Mouse (Mus musculus) forebrain, embryonic 14.5 days (tissue): ENCODE measurements around the gene Bcl9l. TPM values are rescaled to one million over a fixed set of nuclear protein-coding genes. Genes with fewer than 3 reads are reported as not detected.

ENCODE experiments used
- ATAC-seq: fragments of 200-750 bp; cut with Nextera tagmentation; 2 replicates; pipeline ENCODE4 v1.8.0; 2017; ENCODE audit warnings: mild to moderate bottlenecking, moderate library complexity
- DNase-seq: peaks from one replicate; pipeline ENCODE4 v3.0.0-alpha.2; 2015; ENCODE audit warnings: low spot score
- H3K27ac ChIP-seq: fragments of 300-500 bp; sonication (generic); 2 replicates; pipeline ENCODE4 v1.5.1; 2014; ENCODE audit warnings: low read depth, mild to moderate bottlenecking, control low read depth, low read length, moderate library complexity
- H3K27me3 ChIP-seq: fragments of 300-500 bp; sonication (generic); replicated peaks from 2 replicates; pipeline ENCODE4 v1.6.1; 2014; ENCODE audit warnings: low read length, control low read depth, mixed read lengths; ENCODE audit not compliant: control insufficient read depth, insufficient read depth
- H3K36me3 ChIP-seq: fragments of 300-500 bp; sonication (generic); 2 replicates; pipeline ENCODE4 v1.6.1; 2014; ENCODE audit warnings: low read length, control low read depth; ENCODE audit not compliant: control insufficient read depth, insufficient read depth
- H3K4me1 ChIP-seq: fragments of 300-500 bp; sonication (generic); 2 replicates; pipeline ENCODE4 v1.6.1; 2014; ENCODE audit warnings: antibody characterized with exemption, low read length, control low read depth; ENCODE audit not compliant: control insufficient read depth, insufficient read depth
- H3K4me2 ChIP-seq: fragments of 300-500 bp; sonication (generic); 2 replicates; pipeline ENCODE4 v1.6.1; 2014; ENCODE audit warnings: mild to moderate bottlenecking, control low read depth, low read length
- H3K4me3 ChIP-seq: fragments of 300-500 bp; sonication (generic); 2 replicates; pipeline ENCODE4 v1.5.1; 2014; ENCODE audit warnings: low read depth, low read length, control low read depth
- H3K9ac ChIP-seq: fragments of 300-500 bp; sonication (generic); 2 replicates; pipeline ENCODE4 v1.6.1; 2014; ENCODE audit warnings: mild to moderate bottlenecking, low read length, control low read depth, moderate library complexity
- H3K9me3 ChIP-seq: fragments of 300-500 bp; sonication (generic); replicated peaks from 2 replicates; pipeline ENCODE4 v1.6.1; 2016; ENCODE audit warnings: low read length, control low read depth, mixed read lengths; ENCODE audit not compliant: control insufficient read depth
- WGBS: fragments of 180-500 bp; shearing (Covaris S2); extraction: QIAGEN DNeasy Blood & Tissue Kit; methylation state at CpG from one replicate; pipeline ENCODE4 v1.1.7; 2014; 5-methylcytosine and 5-hydroxymethylcytosine counted together
- polyA plus RNA-seq: library from polyadenylated mRNA; unstranded; fragments of >200 nt; fragmentation: Nextera tagmentation; extraction: Ambion mirVana; gene quantifications from 2 replicates; pipeline ENCODE4 v1.2.1, GENCODE M21; 2014

Bcl9l gene
- polyA plus RNA-seq, 1 experiment from 2014 or later, result 9.9 TPM

- Histone ChIP-seq H3K36me3 (0 out of 2 replicates have a peak, but pooled peaks cover 5% of the 10 kb centered on the region), H3K9me3 (no peaks in the 10 kb centered on the region), H3K27me3 (no peaks in the 10 kb centered on the region), H3K27ac (no peak overlapping the region), H3K9ac (peak overlapping the region; percentile 48), H3K4me3 (no peak overlapping the region), H3K4me2 (no peak overlapping the region), H3K4me1 (peaks cover 74% of the 10 kb centered on the region)
- DNase-seq (no peak), ATAC-seq (no peak)
- WGBS, result 60% methylated on average over 17 of the region's 17 CpGs
Observed at GRCm38 (mm10) chr9:44492631-44493461, 10.2 kb downstream of the Bcl9l start.

GRCm38 (mm10) chr9:44494261-44494862, 11.7 kb downstream of the Bcl9l start:
- H3K27me3 ChIP-seq, result no peaks in the 10 kb centered on the region
- DNase-seq (no peak), ATAC-seq (no peak)
- H3K4me1 ChIP-seq, result peaks cover 72% of the 10 kb centered on the region
- WGBS, result 5% methylated on average over 11 of the region's 11 CpGs
- no peaks in the 10 kb centered on the region for H3K9me3 ChIP-seq
- H3K36me3 ChIP-seq, result 0 out of 2 replicates have a peak, but pooled peaks cover 5% of the 10 kb centered on the region
- H3K4me2 ChIP-seq, result peak overlapping the region; percentile 31
- H3K27ac ChIP-seq, result peak overlapping the region; percentile 60
- peak overlapping the region; percentile 49 for H3K9ac ChIP-seq
- no peak overlapping the region for H3K4me3 ChIP-seq

GRCm38 (mm10) chr9:44494863-44495809, 12.5 kb downstream of the Bcl9l start:
- Histone ChIP-seq H3K9me3 (no peaks in the 10 kb centered on the region), H3K36me3 (0 out of 2 replicates have a peak, but pooled peaks cover 5% of the 10 kb centered on the region), H3K9ac (peak overlapping the region; percentile 49; the same call in 1 of the 2 replicates), H3K4me2 (peak overlapping the region; percentile 31; the same call in 1 of the 2 replicates), H3K4me3 (no peak overlapping the region), H3K27me3 (no peaks in the 10 kb centered on the region), H3K4me1 (peaks cover 72% of the 10 kb centered on the region), H3K27ac (peak overlapping the region; percentile 60)
- 31% methylated on average over 9 of the region's 9 CpGs for WGBS
- DNase-seq (no peak), ATAC-seq (no peak)

- Histone ChIP-seq H3K4me2 (no peak overlapping the region), H3K4me3 (no peak overlapping the region), H3K9ac (no peak overlapping the region), H3K4me1 (peaks cover 72% of the 10 kb centered on the region), H3K27ac (no peak overlapping the region), H3K36me3 (peaks cover 8% of the 10 kb centered on the region; the same call in 1 of the 2 replicates), H3K9me3 (no peaks in the 10 kb centered on the region), H3K27me3 (no peaks in the 10 kb centered on the region)
- no peak for DNase-seq
- 84% methylated on average over 10 of the region's 10 CpGs for WGBS
- ATAC-seq, result no peak
Observed at GRCm38 (mm10) chr9:44495810-44496344, 13.3 kb downstream of the Bcl9l start.

GRCm38 (mm10) chr9:44496803-44497461, 14.3 kb downstream of the Bcl9l start:
- Histone ChIP-seq H3K4me2 (no peak overlapping the region), H3K27ac (no peak overlapping the region)
- ATAC-seq, result no peak

GRCm38 (mm10) chr9:44497624-44498377, 15.2 kb downstream of the Bcl9l start:
- Histone ChIP-seq H3K9ac (peak overlapping the region; percentile 66), H3K9me3 (no peaks in the 10 kb centered on the region), H3K4me2 (peak overlapping the region; percentile 81), H3K36me3 (peaks cover 20% of the 10 kb centered on the region), H3K4me3 (peak overlapping the region; percentile 35), H3K27me3 (no peaks in the 10 kb centered on the region), H3K27ac (peak overlapping the region; percentile 88), H3K4me1 (peaks cover 73% of the 10 kb centered on the region)
- 4% methylated on average over 8 of the region's 11 CpGs for WGBS
- no peak for DNase-seq
- ATAC-seq, result no peak; the same call in 1 of the 2 replicates

More at GRCm38 (mm10) chr9:44496803-44497461, 14.3 kb downstream of the Bcl9l start:
- H3K9me3 ChIP-seq, result no peaks in the 10 kb centered on the region
- H3K9ac ChIP-seq, result no peak overlapping the region
- no peaks in the 10 kb centered on the region for H3K27me3 ChIP-seq
- DNase-seq, result no peak
- H3K36me3 ChIP-seq, result peaks cover 14% of the 10 kb centered on the region
- WGBS, result 50% methylated on average over 12 of the region's 12 CpGs
- peaks cover 76% of the 10 kb centered on the region for H3K4me1 ChIP-seq
- no peak overlapping the region for H3K4me3 ChIP-seq

- Histone ChIP-seq H3K4me3 (peak overlapping the region; percentile 35), H3K4me1 (peaks cover 65% of the 10 kb centered on the region), H3K27ac (peak overlapping the region; percentile 88), H3K36me3 (peaks cover 27% of the 10 kb centered on the region), H3K9me3 (no peaks in the 10 kb centered on the region), H3K4me2 (peak overlapping the region; percentile 81), H3K27me3 (no peaks in the 10 kb centered on the region), H3K9ac (peak overlapping the region; percentile 66)
- DNase-seq (peak; percentile 88), ATAC-seq (peak; percentile 84)
- WGBS, result under 1% methylated on average over 58 of the region's 59 CpGs
Observed at GRCm38 (mm10) chr9:44498421-44499355, 16.1 kb downstream of the Bcl9l start.
